Mouse (Mus musculus) midbrain, postnatal 0 days (tissue): Measurements from ENCODE around the gene Gm12216. TPM values are rescaled to one million over a fixed set of nuclear protein-coding genes. Genes with fewer than 3 reads are reported as not detected.

Experiments used
- ATAC-seq: fragments of 200-750 bp; cut with Nextera tagmentation; 2 replicates; pipeline ENCODE4 v1.8.0; 2017; ENCODE audit warnings: moderate number of reproducible peaks, mild to moderate bottlenecking, moderate TSS enrichment, moderate library complexity; ENCODE audit not compliant: low FRiP score
- DNase-seq: peaks from one replicate; pipeline ENCODE4 v3.0.0-alpha.2; 2015; ENCODE audit warnings: low spot score
- H3K27ac ChIP-seq: fragments of 300-500 bp; sonication (generic); 2 replicates; pipeline ENCODE4 v1.5.1; 2014; ENCODE audit warnings: low read depth, mild to moderate bottlenecking, low read length, mixed read lengths
- H3K27me3 ChIP-seq: fragments of 300-500 bp; sonication (generic); 2 replicates; pipeline ENCODE4 v1.6.1; 2014; ENCODE audit warnings: low read length, control low read depth, mixed read lengths; ENCODE audit not compliant: insufficient read depth
- H3K36me3 ChIP-seq: fragments of 300-500 bp; sonication (generic); 2 replicates; pipeline ENCODE4 v1.6.1; 2014; ENCODE audit warnings: low read length, control low read depth, mixed read lengths; ENCODE audit not compliant: insufficient read depth
- H3K4me1 ChIP-seq: fragments of 300-500 bp; sonication (generic); 2 replicates; pipeline ENCODE4 v1.6.1; 2014; ENCODE audit warnings: mild to moderate bottlenecking, control low read depth, antibody characterized with exemption, low read length, mixed read lengths; ENCODE audit not compliant: insufficient read depth
- H3K4me2 ChIP-seq: fragments of 300-500 bp; sonication (generic); 2 replicates; pipeline ENCODE4 v1.6.1; 2014; ENCODE audit warnings: low read depth, mild to moderate bottlenecking, low read length, mixed read lengths; ENCODE audit not compliant: poor library complexity, severe bottlenecking
- H3K4me3 ChIP-seq: fragments of 300-500 bp; sonication (generic); 2 replicates; pipeline ENCODE4 v1.5.1; 2014; ENCODE audit warnings: low read depth, mild to moderate bottlenecking, low read length, moderate library complexity
- H3K9ac ChIP-seq: fragments of 300-500 bp; sonication (generic); replicated peaks from 2 replicates; pipeline ENCODE4 v1.6.1; 2014; ENCODE audit warnings: mild to moderate bottlenecking, low read length, moderate library complexity, mixed read lengths; ENCODE audit not compliant: poor library complexity, severe bottlenecking
- H3K9me3 ChIP-seq: fragments of 300-500 bp; sonication (generic); 2 replicates; pipeline ENCODE4 v1.6.1; 2016; ENCODE audit warnings: low read length, control low read depth
- CTCF ChIP-seq: IDR thresholded peaks from 2 replicates; pipeline ENCODE4 v1.5.1; 2016; ENCODE audit warnings: antibody characterized with exemption, mild to moderate bottlenecking
- WGBS: fragments of 180-500 bp; shearing (Covaris S2); extraction: QIAGEN DNeasy Blood & Tissue Kit; methylation state at CpG from one replicate; pipeline ENCODE4 v1.1.7; 2014; 5-methylcytosine and 5-hydroxymethylcytosine counted together
- polyA plus RNA-seq: library from polyadenylated mRNA; unstranded; fragments of >200 nt; fragmentation: Nextera tagmentation; extraction: Ambion mirVana; gene quantifications from 2 replicates; pipeline ENCODE4 v1.2.1, GENCODE M21; 2015
- total RNA-seq: library from RNA; depleted of rRNA; stranded (reverse); fragments of >200 nt; gene quantifications from 2 replicates; pipeline ENCODE4 v1.2.3, GENCODE M21; 2014

Gene Gm12216
- total and polyA plus RNA-seq, 2 experiments from 2014 or later: 0.65 TPM; not detected in 1

DNA sequence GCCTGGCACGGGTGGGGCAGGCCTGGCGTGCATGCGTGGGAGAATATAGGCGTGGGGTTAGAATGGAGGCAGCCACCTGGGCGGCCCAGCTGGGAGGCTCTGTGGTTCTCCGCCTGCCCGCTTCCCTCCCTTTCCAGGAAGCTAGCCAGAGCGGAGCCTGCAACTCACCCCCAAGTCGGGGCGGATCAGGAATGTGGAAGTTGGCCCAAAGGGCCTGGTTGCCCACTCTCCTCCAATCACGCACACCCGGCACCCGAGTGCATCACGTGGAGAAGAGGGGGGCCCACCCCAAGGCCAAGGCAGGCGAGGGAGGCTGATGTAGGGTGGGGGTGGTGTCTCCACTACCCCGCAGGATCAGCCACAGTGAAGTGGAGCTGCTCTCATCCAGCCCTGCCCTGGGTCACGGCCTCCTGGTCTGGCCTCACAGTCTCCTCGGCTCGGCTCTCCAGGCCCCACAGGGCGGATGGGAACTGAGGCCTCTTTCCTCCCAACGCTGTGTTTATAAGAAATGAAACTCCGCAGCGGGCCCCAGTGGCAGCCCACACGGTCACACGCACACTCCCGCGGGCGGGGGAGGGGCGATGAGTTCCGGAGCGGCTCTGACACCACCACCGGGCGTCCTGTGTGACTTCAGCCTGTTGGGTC is 95.4 kb downstream of the Gm12216 start:
- H3K27ac ChIP-seq: 0 out of 2 replicates have a peak overlapping the region, but pooled peaks have one; percentile 2
- H3K4me1 ChIP-seq: peaks cover 7% of the 10 kb centered on the region; the same call in 1 of the 2 replicates

DNA sequence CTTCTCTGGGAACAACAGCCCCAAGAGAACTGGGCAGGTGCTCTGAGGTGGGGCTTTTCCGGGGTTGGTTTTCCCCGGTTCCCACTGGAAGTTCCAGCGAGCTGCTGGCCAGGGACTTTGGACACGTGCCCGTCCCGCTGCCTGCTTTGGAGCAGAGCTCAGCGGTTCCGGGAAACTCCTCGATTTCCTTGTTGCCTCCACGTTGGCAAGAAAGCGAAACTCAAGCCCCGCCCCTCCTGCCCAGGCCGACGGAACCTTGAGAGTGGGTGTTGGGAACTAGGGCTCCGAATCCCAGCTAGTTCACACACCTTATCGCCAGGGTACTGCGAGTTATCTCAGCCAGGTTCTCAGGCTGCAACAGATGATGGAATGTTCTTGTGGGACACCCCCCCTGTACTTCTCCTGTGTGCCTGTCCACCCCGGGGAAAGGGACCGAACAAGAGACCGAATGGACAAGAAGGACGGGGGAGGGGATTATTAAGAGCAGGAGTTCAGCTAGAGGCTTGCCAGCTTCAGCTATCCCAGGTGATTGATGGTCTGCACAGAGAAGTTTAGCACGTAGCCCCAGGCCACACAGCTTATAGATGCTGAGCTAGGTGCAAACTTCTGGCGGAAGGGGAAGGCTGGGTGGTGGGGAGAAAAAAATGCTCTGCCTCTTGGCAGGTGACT is 96.1 kb downstream of the Gm12216 start:
- H3K9ac ChIP-seq: no peak overlapping the region
- TF ChIP-seq CTCF: no peak
- H3K27ac ChIP-seq: 0 out of 2 replicates have a peak overlapping the region, but pooled peaks have one; percentile 2

More for the DNA sequence above, 95.4 kb downstream of the Gm12216 start:
- peak overlapping the region; percentile 25; the same call in 1 of the 2 replicates for H3K4me3 ChIP-seq
- peak; percentile 77 for DNase-seq
- H3K4me2 ChIP-seq: peak overlapping the region; percentile 56
- no peaks in the 10 kb centered on the region for H3K36me3 ChIP-seq
- peak; percentile 74 for ATAC-seq
- WGBS: 4% methylated on average over 33 of the region's 33 CpGs
- H3K9me3 ChIP-seq: no peaks in the 10 kb centered on the region
- H3K27me3 ChIP-seq: peaks cover 29% of the 10 kb centered on the region
- H3K9ac ChIP-seq: peak overlapping the region; percentile 26; the same call in 1 of the 2 replicates
- peak; percentile 57 for TF ChIP-seq CTCF

DNA sequence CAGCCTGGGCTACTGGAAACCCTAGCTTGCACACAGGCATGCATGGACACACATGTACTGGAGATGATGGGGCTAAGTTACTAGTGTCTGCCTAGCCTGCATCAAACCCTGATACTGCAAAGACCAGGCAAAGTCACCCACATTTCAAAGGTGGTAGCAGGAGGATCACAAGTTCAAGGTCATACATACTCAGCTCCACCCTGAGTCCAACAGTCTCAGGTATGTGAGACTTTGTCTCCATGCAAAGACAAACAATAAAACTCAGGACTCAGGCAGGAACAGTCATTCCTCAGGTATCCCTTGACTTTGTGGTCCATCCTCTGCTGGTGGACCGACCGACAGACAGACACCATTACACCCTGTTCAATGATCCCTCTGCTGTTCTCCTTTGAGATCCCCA is 96.6 kb downstream of the Gm12216 start:
- Histone ChIP-seq H3K27ac (no peak overlapping the region), H3K9me3 (no peaks in the 10 kb centered on the region), H3K9ac (no peak overlapping the region), H3K4me1 (peaks cover 7% of the 10 kb centered on the region; the same call in 1 of the 2 replicates), H3K27me3 (peaks cover 28% of the 10 kb centered on the region), H3K36me3 (no peaks in the 10 kb centered on the region), H3K4me3 (no peak overlapping the region; the same call in 1 of the 2 replicates), H3K4me2 (peak overlapping the region; percentile 56)
- TF ChIP-seq CTCF: no peak
- 77% methylated on average over 2 of the region's 2 CpGs for WGBS
- DNase-seq (no peak), ATAC-seq (no peak)

More for the DNA sequence above, 96.1 kb downstream of the Gm12216 start:
- 9% methylated on average over 23 of the region's 23 CpGs for WGBS
- Histone ChIP-seq H3K4me2 (peak overlapping the region; percentile 56), H3K4me3 (peak overlapping the region; percentile 25; the same call in 1 of the 2 replicates), H3K36me3 (no peaks in the 10 kb centered on the region), H3K9me3 (no peaks in the 10 kb centered on the region), H3K27me3 (peaks cover 28% of the 10 kb centered on the region), H3K4me1 (peaks cover 7% of the 10 kb centered on the region; the same call in 1 of the 2 replicates)
- peak; percentile 27 for DNase-seq
- no peak for ATAC-seq

DNA sequence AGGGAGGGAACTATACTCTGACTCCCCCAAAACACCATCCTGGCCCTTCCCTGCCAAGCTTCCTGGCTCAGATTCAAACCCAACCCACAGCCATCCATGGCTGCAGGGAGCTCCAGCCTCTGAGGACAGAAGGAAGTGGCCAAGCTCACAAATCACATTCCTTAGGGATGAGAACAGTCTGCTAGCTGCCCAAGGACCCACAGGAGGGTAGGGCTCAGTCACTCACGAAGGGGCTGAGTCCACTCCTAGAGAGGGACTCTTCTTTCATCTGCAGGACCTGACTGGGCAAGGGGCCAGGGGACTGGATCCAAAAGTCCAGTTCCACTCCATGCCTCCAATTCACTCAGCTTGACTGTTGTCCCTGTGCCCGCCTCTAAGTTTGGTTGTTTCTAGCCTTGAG is 97.2 kb downstream of the Gm12216 start:
- ATAC-seq (no peak), DNase-seq (peak; percentile 67)
- Histone ChIP-seq H3K4me1 (peaks cover 7% of the 10 kb centered on the region; the same call in 1 of the 2 replicates), H3K9me3 (no peaks in the 10 kb centered on the region), H3K36me3 (no peaks in the 10 kb centered on the region), H3K4me3 (no peak overlapping the region), H3K4me2 (no peak overlapping the region), H3K27me3 (peaks cover 28% of the 10 kb centered on the region), H3K27ac (no peak overlapping the region), H3K9ac (no peak overlapping the region)
- 55% methylated on average over 2 of the region's 2 CpGs for WGBS
- no peak for TF ChIP-seq CTCF

DNA sequence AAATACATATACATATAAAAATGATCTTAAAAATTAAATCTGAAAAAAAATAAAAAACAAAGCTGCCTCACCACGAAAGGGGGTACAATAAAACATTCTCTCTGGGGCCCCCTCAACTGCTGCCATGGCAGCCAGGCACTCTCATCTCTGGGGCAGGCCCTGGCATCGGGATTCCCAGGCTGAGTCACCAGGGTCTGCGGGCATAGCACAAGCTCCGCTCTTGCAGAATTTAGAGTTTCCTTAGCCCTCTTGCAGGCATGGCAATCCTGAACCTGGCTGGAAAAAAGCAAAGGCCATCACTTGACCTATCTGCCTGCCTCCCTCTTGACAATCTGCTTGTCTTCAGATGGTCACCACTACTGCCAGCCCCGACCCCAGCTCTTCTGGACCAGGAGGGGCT is 97.8 kb downstream of the Gm12216 start:
- no peak for DNase-seq
- H3K4me2 ChIP-seq: no peak overlapping the region
- no peaks in the 10 kb centered on the region for H3K36me3 ChIP-seq
- H3K27me3 ChIP-seq: peaks cover 28% of the 10 kb centered on the region
- peaks cover 7% of the 10 kb centered on the region; the same call in 1 of the 2 replicates for H3K4me1 ChIP-seq
- H3K27ac ChIP-seq: no peak overlapping the region
- no peak overlapping the region for H3K4me3 ChIP-seq
- H3K9me3 ChIP-seq: no peaks in the 10 kb centered on the region
- no peak for ATAC-seq
- 78% methylated on average over 5 of the region's 5 CpGs for WGBS
- TF ChIP-seq CTCF: no peak
- no peak overlapping the region for H3K9ac ChIP-seq
